Mouse (Mus musculus) kidney, adult 18-20 months (tissue): ENCODE results near the gene Gna12.

Experiments used
- DNase-seq: peaks from one replicate; pipeline ENCODE4 v3.0.0; 2021

The Gna12 gene

DNA sequence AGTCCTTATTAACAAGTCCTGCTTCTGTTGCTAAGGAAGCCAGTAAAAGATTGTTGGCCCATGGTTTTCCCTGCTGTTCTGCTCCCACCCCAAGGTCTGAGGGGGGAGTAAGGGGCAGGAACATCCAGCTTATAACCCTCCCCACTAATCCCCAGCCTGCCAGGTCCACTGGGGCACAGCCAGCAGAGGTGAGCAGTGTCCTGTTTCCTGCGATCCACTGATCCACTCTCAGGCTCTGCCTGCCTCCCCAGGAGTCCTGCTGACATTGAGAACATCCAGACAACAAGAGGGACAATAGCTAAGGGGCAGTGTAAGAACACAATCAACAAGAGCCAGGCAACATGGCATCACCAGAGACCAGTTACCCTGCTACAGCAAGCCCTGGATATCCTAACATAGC is 3.4 kb downstream of the Gna12 start:
- DNase-seq, result peak; percentile 28

DNA sequence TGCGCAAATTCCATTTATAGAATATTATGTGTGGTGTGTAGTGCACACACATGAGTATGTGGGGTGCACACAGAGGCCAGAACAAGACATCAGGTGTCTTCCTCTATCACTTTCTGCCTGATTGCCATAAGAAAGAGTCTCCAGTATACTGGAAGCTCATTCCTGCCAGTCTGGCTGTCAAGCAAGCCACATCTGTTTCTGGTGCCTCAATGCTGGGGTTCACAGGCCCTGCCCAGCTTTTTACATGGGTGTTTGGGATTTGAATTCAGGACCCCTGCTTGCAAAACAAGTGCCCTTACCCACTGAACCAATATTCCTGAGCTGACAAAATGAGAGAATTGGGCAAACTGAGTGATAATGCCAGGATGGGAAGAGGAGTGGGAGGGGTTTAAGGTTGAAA is 4.1 kb downstream of the Gna12 start:
- DNase-seq, result no peak

DNA sequence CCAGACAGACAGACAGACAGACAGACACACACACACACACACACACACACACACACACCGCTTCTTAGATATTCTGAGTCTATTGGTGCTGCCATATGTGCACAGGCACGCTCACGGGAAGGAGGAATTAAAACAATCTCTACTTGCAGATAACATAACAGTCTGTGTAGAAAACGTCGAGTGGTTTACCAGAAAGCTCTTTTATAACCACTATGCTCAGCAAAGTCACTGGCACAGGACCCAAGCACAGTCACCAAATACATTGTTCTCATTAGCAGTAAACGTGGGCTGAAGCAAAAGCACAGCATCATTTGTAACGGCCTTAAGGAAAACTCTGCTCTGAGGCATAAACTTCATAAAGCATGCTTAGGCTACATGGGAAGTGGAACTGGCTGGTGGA is 6.1 kb downstream of the Gna12 start:
- no peak for DNase-seq

DNA sequence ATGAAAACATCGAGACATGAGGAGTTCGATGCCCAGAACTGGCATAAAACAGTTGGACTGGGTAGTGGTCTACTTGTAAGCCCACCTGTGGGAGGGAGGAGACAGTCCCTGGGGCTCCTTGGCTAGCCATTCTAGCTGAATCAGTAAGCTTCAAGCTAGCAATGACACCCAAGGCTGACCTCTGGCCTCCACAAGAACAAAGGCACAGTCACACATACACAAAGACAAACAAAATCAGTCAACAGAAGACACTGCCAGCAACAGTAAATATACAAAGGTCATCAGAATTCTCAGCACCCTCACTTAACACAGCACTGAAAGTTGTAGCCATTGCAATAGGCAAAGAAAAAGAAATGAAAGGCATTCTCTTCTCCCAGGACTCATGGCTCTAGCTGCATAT is 6.8 kb downstream of the Gna12 start:
- no peak for DNase-seq

DNA sequence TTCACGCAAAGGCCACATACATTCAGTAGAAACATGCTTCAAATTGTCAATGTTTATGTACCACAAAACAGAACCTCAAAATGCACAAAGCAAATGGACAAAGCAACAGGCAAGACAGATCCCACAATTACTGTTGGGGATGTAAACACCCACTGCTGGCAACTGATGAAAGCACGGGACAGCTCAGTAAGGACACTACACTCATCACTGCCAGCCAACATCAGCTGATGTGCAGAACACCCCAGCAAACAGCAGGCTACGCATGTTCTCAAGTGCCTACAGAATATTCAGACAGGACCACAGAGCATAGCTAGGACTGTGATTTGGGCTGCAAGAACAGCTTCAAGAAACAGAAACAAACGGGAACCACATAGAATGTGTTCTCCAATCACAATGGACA is 8.3 kb downstream of the Gna12 start:
- no peak for DNase-seq

DNA sequence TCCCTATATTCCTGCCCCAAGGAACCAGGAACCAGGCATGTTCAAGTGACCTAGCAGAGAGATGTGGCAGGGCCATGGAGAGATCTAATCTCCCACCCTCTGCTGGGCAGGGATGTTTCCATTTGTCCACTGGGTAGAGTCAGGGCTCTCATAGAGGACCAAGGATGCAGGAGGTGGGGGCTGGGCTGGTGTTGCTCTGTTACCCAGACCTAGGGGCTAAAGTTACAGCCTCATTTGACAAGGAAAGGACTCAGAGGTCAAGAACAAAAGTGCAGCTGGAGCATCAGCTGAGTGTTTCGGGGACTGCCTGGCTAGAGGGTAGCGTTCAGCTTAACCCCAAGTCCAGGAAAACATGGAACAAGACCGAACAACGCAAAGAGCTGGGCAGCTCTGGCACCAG is 9.7 kb downstream of the Gna12 start:
- DNase-seq, result no peak

DNA sequence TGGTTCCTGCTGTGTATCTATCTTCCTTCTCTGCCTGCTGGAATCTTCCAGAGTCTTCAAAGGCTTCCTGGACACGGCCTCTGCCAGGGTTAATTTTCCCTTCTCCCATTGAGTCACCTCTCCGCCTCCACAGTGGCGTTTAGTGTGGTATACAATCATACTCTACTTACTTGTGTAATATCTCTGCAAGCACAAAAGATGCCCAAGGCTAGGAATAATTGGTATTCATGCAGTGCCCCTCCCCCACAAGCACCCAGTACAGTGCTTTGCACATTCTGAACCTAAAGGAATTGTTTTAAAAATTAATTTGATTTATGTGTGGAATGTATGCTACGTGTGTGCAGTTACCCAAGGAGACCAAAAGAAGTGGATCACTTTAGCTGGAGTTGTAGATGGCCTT is 10.6 kb downstream of the Gna12 start:
- DNase-seq, result no peak

DNA sequence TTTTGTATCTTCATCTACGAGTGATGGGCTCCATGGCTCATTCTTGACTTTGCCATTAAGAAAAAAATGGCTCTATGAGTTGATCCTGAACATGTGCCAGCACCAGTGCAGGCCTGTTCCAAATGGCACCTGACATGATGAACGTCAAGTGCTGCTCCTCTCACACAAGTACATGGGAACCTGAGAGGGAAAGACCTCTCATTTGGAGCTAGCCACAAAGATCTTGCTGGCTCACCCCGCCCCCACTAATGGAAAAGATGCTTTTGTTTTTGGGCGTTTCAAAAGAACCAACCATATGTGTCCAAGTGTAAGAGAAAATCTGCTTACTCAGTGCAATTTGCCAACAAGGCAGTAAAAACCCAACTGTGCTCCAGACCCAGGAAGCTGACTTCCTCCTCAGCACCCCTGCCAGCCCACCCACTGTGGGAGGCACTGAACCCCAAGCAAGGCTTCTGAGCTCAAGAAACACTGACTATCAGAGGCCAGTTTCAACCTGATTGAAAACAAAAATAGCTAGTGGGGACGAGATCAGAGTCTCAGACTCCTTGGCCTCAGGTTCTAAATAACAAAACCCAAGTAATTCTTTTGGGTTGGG is 11.7 kb downstream of the Gna12 start:
- DNase-seq, result no peak

DNA sequence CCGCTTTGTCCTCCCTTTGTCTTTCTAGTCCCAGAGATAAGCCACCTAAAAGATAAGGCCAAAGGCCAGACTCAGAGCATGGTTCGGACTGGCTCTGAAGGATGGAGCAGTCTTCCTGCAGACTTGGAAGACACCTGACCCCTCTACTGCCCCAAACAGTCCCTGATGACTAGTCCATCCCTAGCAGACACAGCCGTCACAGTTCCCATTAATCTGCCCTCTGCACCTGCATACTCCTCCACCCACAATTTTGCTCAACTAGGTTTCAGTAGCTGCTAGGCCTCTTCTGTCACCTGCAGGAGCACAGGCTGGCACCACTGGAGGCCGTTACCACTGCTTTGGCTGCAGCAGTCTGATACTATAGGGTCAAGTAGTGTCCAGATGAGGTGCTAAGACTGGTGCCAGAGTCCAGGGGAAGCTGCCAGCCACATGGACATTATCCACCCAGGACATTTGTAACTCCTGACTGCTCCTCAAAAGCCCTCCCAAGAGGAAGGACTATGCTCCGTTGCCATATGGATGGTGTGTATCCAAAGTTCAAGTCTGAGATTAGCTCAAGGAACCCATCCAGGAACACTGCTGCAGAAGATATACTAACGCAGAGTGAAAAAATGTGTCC is 13.2 kb downstream of the Gna12 start:
- DNase-seq, result peak; percentile 33

DNA sequence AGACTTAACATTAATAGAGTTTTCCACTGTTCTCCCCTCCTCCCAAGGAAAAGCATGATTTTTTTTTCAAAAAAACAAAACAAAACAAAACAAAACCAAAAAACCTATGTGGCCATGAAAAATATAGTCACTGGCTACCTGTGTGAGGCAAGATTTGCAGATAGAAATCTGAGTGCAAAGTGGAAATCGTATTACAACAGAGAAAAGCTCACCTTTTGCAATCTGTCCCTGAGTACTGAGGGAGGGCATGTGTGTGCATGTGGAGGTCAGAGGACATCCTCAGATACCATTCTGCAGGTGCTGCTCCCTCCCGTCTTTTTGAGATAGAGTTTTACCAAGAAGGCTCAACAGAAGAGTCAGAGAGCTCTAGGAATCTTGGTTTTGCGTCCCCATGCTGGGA is 14.2 kb downstream of the Gna12 start:
- DNase-seq, result no peak

DNA sequence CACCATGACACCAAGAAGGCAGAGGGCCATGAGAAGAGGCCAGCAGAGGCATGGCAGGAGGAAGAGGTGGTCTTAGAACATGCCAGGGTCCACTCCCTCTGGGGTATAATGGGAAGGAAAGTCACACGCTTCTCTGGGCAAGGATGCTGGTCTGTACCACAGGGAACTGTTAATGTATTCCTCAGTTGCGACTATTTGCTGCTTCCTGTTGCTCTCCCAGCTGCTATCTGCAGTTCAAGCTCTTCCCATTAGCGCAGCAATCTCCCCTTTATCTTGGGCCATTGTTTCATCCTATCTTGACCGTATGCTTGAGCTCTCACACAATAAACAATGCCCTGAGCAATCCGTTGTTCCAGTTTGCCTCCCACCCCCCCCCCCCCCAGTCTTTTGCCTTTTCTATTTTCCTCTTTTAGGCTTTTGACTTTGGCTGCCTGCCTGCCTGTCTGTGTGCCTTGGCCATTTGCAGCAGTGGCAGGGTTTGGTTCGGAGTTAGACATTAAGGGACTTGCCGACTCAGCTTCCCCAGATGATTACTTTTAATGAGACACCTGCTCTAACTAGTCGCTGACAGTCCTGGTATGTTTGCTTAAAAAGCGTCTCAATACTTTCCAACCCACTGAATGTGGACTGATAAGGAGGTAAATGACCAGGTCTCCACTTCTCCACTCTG is 15.0 kb downstream of the Gna12 start:
- peak; percentile 72 for DNase-seq

DNA sequence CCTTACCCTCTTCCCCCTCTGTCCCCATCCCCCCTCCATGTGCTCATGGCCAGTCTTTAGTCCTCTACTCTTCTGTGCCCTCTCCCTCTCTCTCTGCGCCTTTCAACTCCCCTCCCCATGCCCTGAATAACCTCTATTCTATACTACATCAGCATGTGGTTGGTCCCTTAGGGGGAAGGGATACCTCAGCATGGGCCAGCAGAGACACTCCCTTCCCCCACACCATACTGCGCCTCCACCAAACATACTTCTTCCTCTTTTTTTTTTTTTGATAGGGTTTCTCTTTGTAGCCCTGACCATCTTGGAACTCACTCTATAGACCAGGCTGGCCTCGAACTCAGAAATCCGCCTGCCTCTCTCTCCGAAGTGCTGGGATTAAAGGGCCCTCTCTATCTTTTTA is 15.8 kb downstream of the Gna12 start:
- no peak for DNase-seq

DNA sequence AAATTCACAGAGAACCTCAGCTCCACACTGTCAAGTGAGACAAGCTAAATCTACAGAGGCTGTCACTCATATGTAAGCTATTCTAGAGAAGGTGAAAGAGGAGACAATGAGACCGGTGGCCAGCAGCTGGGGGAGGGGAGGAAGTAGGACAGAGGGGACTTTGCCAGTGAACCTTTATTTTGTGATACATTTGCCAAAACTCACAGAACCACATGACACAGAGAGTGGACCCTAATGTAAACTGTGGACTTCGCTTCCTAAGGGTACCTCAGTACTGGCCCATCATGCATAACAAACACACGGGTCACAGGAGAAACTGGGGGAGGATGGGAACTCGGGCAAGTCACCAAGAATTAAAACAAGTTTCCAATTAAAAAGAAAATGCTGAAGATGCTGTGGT is 17.5 kb downstream of the Gna12 start:
- DNase-seq, result peak; percentile 71

DNA sequence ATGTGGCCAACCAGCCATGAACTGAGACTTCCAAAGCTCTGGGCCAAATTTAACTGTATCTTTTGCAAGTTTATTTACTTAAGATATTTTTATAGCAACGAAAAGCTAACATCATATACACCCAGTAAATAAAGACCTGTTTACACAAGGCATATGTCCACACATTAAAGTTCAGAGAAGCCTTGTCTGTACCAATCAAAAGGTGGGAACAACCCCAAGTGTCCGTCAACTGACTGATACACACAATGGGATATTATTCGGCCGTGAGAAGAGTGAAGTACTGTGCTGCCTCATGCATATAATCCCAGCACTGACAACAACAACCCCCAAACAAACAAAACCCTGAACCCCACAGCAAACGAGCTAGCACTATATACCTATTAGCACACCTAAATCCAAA is 18.2 kb downstream of the Gna12 start:
- no peak for DNase-seq

DNA sequence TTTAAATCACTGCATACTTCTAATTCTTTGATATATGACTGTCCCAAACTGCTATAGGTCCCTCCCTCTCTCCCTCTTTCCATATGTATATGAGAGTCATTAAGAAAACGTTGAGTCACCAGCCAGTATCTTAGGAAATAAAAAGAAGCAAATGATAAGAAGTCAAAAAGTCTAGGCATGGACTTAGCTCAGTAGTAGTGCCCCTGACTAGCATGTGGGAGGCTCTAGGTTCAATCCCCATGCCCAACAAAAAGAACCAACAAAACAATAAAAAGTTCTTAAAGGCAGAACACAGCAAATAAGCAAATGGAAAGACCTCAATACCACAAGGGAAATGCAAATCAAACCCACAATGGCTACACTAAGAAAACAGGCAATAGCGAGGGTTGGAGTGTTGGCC is 18.8 kb downstream of the Gna12 start:
- no peak for DNase-seq

DNA sequence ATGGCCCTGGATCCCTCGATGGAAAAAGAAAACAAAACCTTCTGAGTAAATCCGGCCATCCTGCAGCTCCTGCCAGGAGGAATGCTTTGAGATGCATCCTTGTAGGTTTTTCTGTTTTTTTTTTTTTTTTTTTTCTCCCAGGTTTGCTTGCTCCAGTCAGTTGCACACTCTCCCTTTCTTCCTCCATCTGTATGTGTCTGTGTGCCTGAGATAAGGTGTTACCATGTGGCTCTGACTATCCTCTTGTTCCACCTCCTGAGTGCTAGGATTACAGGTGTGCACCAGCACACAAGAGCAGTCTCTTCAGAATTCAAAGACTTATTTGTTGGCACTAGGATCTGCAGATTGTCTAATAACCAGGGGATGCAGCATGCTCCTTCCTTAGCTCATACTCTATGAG is 23.3 kb downstream of the Gna12 start:
- DNase-seq, result no peak

DNA sequence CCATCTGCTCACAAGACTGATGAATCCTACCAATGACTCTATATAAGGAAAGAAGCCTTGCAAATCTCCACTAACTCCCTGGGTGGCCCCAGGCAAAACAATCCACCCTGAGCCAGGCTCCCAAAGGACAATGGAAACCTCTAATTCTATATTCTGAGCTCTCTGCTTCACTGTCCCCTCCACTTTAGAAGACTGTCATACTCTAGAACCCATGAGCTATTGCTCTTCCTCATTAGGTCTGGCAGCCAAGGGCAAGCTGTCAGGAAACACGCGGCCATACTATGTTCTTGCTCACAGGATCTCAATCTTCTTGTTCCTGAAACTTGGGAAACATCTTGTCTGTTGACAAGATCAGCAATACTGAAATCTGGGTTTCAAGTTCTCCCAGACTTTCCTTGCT is 24.0 kb downstream of the Gna12 start:
- no peak for DNase-seq

DNA sequence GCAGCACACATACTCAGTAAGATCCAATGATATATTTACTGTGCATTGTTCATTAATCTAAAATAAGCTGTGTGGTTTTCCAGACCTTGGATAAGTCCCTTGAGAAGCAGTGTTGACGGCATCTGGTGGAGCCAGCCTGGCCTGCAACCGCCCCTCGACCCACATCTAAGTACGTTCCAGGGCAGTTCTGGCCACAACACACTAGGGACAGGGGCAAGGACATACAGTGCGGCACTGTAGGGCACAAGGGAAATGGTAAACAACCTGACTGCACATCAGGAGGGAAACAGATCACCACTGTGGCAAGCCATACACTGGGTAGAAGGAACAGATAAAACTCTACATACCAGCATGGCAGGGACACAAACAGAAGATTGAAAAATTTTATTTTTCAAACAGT is 28.4 kb downstream of the Gna12 start:
- no peak for DNase-seq

DNA sequence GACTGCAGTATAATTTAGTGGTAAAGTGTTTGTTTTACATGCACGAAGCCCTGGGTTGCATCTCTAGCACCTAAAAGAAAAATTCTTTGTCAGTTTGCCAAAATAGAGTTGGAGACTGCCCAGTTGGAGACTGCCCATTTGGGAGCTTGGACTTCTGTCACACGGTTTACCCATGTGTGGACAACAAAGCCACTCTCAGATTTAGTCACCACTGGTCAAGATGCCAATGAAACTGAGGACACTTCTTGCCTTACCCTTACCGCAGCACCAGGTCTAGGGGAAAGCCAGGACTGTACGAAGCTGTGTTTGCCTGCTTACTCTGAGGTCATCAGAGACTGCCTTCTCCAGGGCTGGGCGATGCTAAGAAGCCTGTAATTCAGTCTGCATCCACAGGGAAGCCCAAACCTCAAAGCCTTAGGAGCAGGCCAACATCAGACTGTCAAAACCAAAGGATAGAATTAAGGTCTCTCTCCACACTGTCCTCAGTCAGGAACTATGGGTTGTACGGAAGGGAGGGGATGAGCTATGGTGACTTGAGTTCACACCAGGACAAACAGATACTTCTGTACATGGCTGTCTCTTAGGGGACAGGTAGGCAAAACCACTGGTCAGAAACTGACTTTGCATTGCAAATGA is 29.8 kb downstream of the Gna12 start:
- no peak for DNase-seq

DNA sequence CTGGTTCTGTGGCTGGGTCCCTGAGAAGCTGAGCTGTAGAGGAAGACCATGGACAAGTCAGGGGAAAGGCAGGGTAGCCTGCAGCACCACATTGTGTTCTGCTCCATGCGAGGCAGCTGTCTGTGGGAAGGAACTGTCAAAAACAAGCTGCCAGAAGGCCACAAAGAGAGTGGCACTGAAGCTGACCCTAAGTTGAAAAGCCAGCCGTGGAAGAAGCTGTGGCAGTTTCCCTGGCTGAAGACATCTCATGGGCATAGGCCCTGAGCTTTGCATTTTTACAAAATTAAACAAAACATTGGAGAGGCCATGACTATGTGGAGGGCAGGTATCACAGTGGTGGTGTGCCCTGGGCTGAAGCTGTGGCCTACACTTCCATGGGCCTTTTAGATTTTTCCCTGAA is 31.0 kb downstream of the Gna12 start:
- no peak for DNase-seq

DNA sequence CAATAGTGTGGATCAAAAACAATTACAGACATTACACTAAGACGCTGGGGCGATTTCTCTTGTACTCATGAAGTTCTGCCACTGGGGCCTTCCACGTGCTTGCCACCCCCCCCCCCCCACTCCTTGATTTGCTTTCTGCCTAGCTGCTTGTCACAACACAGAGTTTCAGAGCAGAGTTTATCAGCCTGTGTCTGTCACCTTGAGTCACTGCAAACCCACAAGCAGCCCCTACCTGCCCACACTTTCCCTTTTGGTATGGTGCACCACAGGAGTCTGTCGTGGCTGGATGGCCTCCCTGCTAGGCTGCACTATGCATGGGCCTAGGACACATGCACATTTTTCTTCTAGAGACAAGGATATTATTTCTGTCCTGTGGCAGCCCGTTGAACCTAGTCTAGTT is 31.5 kb downstream of the Gna12 start:
- no peak for DNase-seq

DNA sequence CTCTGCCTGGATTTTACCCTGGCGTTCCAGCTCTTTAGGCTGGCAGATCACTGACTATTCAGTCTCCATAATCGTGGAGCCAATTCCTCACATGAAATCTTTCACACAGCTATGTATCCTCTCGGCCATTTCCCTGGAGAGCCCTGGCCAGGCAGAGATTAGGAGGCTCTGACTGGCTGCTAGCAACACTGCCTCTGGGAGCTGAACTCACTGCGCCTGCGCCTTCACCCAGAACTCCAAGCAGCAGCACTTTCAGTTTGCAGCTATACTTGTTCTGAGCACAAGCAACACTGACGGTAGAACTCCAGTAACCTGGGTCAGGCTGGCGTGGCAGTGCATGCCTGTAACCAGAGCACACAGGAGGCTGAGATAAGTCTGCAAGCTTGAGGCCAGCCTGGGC is 32.1 kb downstream of the Gna12 start:
- peak; percentile 38 for DNase-seq

DNA sequence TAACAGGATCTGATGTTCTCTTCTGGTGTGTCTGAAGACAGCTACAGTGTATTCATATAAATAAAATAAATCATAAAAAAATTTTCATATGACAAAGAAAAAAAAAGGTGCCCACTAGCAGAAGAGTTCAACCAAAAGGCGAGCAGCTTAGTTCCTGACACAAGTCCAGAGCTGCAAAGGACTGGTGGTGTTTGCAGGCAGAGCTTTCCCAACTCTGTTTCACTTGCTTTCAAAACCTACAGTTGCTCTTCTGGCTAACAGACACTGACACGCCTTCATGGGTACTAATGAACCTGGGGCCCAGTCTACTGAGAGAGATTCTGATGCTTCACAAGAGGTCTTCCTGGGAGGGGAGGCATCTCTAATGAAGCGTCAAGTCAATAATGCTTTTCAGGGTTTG is 34.2 kb downstream of the Gna12 start:
- DNase-seq, result no peak

DNA sequence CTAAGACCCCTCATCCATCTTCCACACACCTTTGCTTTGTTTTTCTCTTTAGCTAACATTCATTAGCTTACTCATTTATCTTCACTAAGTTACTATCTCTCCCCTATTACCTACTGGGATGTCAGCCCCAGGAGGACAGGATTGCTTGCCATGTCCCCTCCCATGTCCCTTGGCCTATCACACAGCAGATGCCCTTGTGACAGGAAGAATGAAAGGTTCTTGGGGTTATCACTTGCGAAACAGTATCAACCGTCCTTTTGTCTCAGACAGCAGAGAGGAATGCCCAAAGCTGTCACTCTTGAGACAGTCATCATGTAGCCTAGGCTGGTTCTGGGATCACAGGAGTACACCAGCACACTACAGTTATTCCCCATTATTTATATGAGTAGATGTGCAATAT is 35.1 kb downstream of the Gna12 start:
- DNase-seq, result no peak
